Mouse (Mus musculus) ES-E14 (cell line): Measurements from ENCODE around the gene Mgat1. TPM values are rescaled to one million over a fixed set of nuclear protein-coding genes. Genes with fewer than 3 reads are reported as not detected.

Experiments used
- DNase-seq: peaks from one replicate; pipeline ENCODE4 v3.0.0-alpha.2; 2013; ENCODE audit warnings: low read depth, low spot score
- H3K27ac ChIP-seq: 2 replicates; pipeline ENCODE4 v1.5.1; 2012; ENCODE audit warnings: low read depth, mild to moderate bottlenecking, low read length, moderate library complexity, mixed read lengths; ENCODE audit not compliant: poor library complexity, insufficient read depth, severe bottlenecking
- H3K36me3 ChIP-seq: 2 replicates; pipeline ENCODE4 v1.6.1; 2012; ENCODE audit warnings: mild to moderate bottlenecking, low read length, moderate library complexity, mixed read lengths; ENCODE audit not compliant: control insufficient read depth, poor library complexity, insufficient read depth, severe bottlenecking
- H3K4me1 ChIP-seq, 2 experiments: fragments of 150-350 bp in 1 of 2; sonication (generic) in 1 of 2; 2 replicates each; pipeline ENCODE4 v1.6.1; 2012; ENCODE audit warnings: low read length in 2 of 2, mild to moderate bottlenecking in 1 of 2, mixed read lengths in 1 of 2; ENCODE audit not compliant: control insufficient read depth in 2 of 2, insufficient read depth in 2 of 2, poor library complexity in 1 of 2
- H3K4me3 ChIP-seq, 2 experiments: fragments of 150-350 bp in 1 of 2; sonication (generic) in 1 of 2; 2 replicates each; pipeline ENCODE4 v1.5.1; 2012; ENCODE audit warnings: low read length in 2 of 2, low read depth in 1 of 2, mild to moderate bottlenecking in 1 of 2, mixed read lengths in 1 of 2; ENCODE audit not compliant: insufficient read depth in 1 of 2, poor library complexity in 1 of 2, severe bottlenecking in 1 of 2
- H3K9ac ChIP-seq: 2 replicates; pipeline ENCODE4 v1.6.1; 2012; ENCODE audit warnings: low read depth, mild to moderate bottlenecking, low read length, mixed read lengths; ENCODE audit not compliant: poor library complexity, insufficient read depth, severe bottlenecking
- H3K9me3 ChIP-seq: fragments of 150-350 bp; sonication (generic); 2 replicates; pipeline ENCODE4 v1.6.1; 2012; ENCODE audit warnings: low read depth, mild to moderate bottlenecking, low read length; ENCODE audit not compliant: control insufficient read depth, insufficient read depth
- CHD2 ChIP-seq: IDR thresholded peaks from 2 replicates; pipeline ENCODE4 v1.6.1; 2014; ENCODE audit warnings: mild to moderate bottlenecking, low read depth, low read length, inconsistent platforms
- HCFC1 ChIP-seq: IDR thresholded peaks from 2 replicates; pipeline ENCODE4 v1.6.1; 2012; ENCODE audit warnings: low read length, inconsistent platforms, borderline replicate concordance; ENCODE audit not compliant: insufficient read depth
- MAFK ChIP-seq: IDR thresholded peaks from 2 replicates; pipeline ENCODE4 v1.6.1; 2014; ENCODE audit warnings: mild to moderate bottlenecking, low read depth, low read length, inconsistent platforms; ENCODE audit not compliant: insufficient read depth
- ZC3H11A ChIP-seq: IDR thresholded peaks from 2 replicates; pipeline ENCODE4 v1.6.1; 2012; ENCODE audit warnings: low read depth, mild to moderate bottlenecking, inconsistent platforms, low read length, borderline replicate concordance
- ZNF384 ChIP-seq: IDR thresholded peaks from 2 replicates; pipeline ENCODE4 v1.6.1; 2012; ENCODE audit warnings: low read depth, low read length, inconsistent platforms
- in situ Hi-C, 2 experiments: fragments of 600-800 bp; cut with MboI; formaldehyde crosslinking; loops; one replicate each; pipeline ENCODE4 v1.15.1; 2025; ENCODE audit warnings: low sequenced_read_pairs in 2 of 2, inconsistent platforms in 1 of 2; ENCODE audit not compliant: unreplicated experiment in 2 of 2
- total RNA-seq: library from RNA; depleted of rRNA; stranded (reverse); fragments of 300-350 nt; gene quantifications from 2 replicates; pipeline ENCODE4 v1.2.3, GENCODE M21; 2012

Mgat1 gene
- total RNA-seq, 1 experiment, result 43.1 TPM

DNA sequence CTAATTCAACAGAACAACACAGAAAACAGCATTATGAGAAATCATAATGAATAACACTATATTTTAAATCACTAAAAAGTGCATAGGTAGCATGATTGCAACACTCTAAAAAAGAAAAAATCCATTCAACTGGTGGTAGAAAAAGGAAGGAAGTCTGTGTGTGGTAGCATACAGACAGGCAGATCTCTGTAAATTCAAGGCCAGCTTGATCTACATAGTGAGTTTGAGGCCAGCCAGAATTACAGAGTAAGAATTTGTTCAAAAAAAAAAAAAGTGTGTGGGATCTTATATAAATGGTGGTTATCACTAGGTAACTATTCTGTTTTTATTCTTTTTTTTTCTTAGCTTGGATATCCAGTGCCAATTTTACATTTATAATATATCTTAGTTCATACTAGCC lies 42.8 kb upstream of the Mgat1 start:
- Histone ChIP-seq H3K36me3 (no peaks in the 10 kb centered on the region), H3K27ac (no peak overlapping the region), H3K4me1 (peaks cover 0 to 3% of the 10 kb centered on the region in 2 experiments; a peak in 2 of 4 replicates), H3K4me3 (no peak overlapping the region), H3K9ac (no peak overlapping the region), H3K9me3 (no peaks in the 10 kb centered on the region; the same call in 1 of the 2 replicates)
- no peak for TF ChIP-seq MAFK
- TF ChIP-seq CHD2, result no peak
- no peak for TF ChIP-seq ZNF384
- TF ChIP-seq ZC3H11A, result no peak
- no peak for TF ChIP-seq HCFC1
- in situ Hi-C loops, result no loop called here
- no peak for DNase-seq

DNA sequence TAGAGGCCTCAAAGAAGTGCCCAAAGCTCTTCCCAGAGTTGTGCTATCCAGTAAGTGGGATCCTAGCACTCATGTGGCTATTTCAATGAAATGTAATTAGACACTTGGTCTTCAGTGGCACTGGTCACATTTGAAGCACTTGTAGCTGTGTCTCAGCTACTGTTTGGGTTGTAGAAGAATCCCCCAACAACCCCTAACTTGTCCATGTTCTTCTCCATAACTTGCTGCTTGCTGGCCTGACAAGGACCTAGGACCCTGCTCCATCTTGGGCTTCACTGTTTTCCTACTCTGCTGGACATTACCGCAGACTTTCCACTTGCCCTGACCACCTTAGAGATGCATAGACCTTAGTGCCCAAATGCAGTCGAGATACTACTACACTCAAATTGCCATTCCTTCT lies 41.9 kb upstream of the Mgat1 start:
- peak overlapping the region; percentile 91; the same call in 1 of the 2 replicates for H3K9ac ChIP-seq
- TF ChIP-seq ZNF384, result no peak
- TF ChIP-seq MAFK, result no peak
- no peak for TF ChIP-seq CHD2
- no peak for TF ChIP-seq HCFC1
- no peak for TF ChIP-seq ZC3H11A
- DNase-seq, result no peak
- H3K36me3 ChIP-seq, result no peaks in the 10 kb centered on the region
- H3K27ac ChIP-seq, result no peak overlapping the region
- H3K9me3 ChIP-seq, result no peaks in the 10 kb centered on the region; the same call in 1 of the 2 replicates
- in situ Hi-C loops, result no loop called here
- H3K4me3 ChIP-seq, result peak overlapping the region; percentile 78 to 93
- peaks cover 0 to 3% of the 10 kb centered on the region in 2 experiments; a peak in 2 of 4 replicates for H3K4me1 ChIP-seq

DNA sequence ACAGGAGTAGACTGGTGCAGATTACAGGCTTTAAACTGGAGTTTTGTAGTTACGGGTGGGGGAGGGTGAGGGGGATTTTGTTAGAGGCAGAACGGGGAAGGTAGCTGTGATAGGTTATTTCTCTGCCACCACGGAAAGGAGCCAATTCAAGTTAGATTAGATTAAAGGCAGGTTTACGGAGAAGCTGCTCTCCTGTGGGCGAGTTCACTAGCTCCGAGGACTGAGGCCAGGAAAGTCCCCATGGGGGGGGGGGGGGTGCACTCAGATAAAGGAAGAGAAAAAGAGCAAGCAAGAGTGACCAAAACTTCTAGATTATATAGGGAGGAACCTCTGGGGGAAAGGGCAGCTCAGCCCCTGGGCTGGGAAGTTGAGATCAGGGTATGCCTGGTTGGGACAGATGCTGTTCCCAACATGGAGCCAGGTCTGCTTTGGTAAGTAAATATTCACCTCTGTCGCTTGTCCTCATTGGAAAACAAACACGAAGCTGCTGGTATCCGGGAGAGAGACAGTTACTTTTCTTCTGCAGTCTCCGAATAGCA lies 41.4 kb upstream of the Mgat1 start:
- Histone ChIP-seq H3K9me3 (no peaks in the 10 kb centered on the region; the same call in 1 of the 2 replicates), H3K27ac (peak overlapping the region; percentile 94; the same call in 1 of the 2 replicates), H3K4me3 (peak overlapping the region; percentile 78 to 93), H3K9ac (peak overlapping the region; percentile 91), H3K4me1 (peaks cover 0 to 3% of the 10 kb centered on the region in 2 experiments; a peak in 2 of 4 replicates), H3K36me3 (no peaks in the 10 kb centered on the region)
- TF ChIP-seq MAFK (no peak), CHD2 (no peak), HCFC1 (no peak), ZC3H11A (no peak), ZNF384 (no peak)
- in situ Hi-C loops, result no loop called here
- no peak for DNase-seq

DNA sequence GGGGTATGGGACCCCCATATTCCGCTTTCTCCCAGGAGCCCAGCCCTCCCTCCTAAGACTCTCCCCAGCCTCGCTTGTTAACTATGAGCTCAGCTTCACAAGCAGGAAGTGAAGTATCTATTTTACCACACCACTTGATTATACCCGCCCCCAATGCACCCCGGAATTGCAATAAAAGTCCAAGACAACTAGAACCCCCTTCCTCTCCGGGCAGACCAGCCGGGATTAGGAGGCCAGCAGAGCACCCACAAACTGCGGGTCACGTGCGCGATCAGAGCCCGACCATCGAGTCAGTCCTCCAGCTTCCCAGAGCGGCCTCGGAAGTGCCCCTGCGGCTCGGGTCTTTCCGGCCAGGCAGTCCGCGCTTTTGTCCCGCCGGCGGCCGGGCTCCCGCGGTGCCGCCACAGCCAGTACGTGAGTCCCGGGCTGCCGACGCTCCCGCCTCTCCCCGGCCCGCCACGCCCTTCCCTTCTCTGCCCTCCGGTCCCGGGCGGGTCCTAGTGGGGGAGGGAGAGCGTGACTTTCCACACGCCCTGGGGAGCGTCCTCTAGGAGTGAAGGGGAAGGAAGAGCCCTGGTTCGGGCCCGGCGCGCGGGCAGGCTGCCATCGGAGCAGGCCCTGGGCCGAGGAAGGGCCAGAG lies 40.7 kb upstream of the Mgat1 start, which contains the start of gene Zfp62:
TSS of gene Zfp62 (plus strand) at position 164 of the 640 bp plus-strand sequence.
- no peaks in the 10 kb centered on the region for H3K36me3 ChIP-seq
- peak within 1 kb of the TSS; percentile 94 for H3K27ac ChIP-seq
- H3K9ac ChIP-seq, result peak within 1 kb of the TSS; percentile 91
- peaks cover 0 to 3% of the 10 kb centered on the region in 2 experiments; a peak in 2 of 4 replicates for H3K4me1 ChIP-seq
- H3K9me3 ChIP-seq, result no peaks in the 10 kb centered on the region; the same call in 1 of the 2 replicates
- H3K4me3 ChIP-seq, result peak within 1 kb of the TSS; percentile 78 to 93
- TF ChIP-seq CHD2, result no peak
- no peak for TF ChIP-seq ZC3H11A
- peak; percentile 77; the same call in 1 of the 2 replicates for TF ChIP-seq HCFC1
- TF ChIP-seq MAFK, result no peak
- TF ChIP-seq ZNF384, result no peak
- in situ Hi-C loops, result no loop called here
- peak; percentile 85 for DNase-seq
